Mouse (Mus musculus) limb, embryonic 12.5 days (tissue): ENCODE results near the gene Gm10645. TPM values are rescaled to one million over a fixed set of nuclear protein-coding genes. Genes with fewer than 3 reads are reported as not detected.
A peak's percentile ranks its signal among the peaks of the same experiment; 100 is the strongest.

Experiments used
- ATAC-seq: fragments of 200-750 bp; cut with Nextera tagmentation; 2 replicates; pipeline ENCODE4 v1.8.0; 2017; ENCODE audit warnings: low read depth, moderate TSS enrichment; ENCODE audit not compliant: insufficient number of reproducible peaks, insufficient read depth, low FRiP score, low TSS enrichment
- H3K27ac ChIP-seq: fragments of 300-500 bp; sonication (generic); 2 replicates; pipeline ENCODE4 v1.5.1; 2016; ENCODE audit warnings: mild to moderate bottlenecking, moderate library complexity
- H3K27me3 ChIP-seq: fragments of 300-500 bp; sonication (generic); 2 replicates; pipeline ENCODE4 v1.6.1; 2016; ENCODE audit warnings: mild to moderate bottlenecking, moderate library complexity
- H3K36me3 ChIP-seq: fragments of 300-500 bp; sonication (generic); 2 replicates; pipeline ENCODE4 v1.6.1; 2016; ENCODE audit warnings: mild to moderate bottlenecking, moderate library complexity
- H3K4me1 ChIP-seq: fragments of 300-500 bp; sonication (generic); replicated peaks from 2 replicates; pipeline ENCODE4 v1.6.1; 2016
- H3K4me2 ChIP-seq: fragments of 300-500 bp; sonication (generic); 2 replicates; pipeline ENCODE4 v1.6.1; 2016; ENCODE audit warnings: mild to moderate bottlenecking, moderate library complexity
- H3K4me3 ChIP-seq: fragments of 300-500 bp; sonication (generic); replicated peaks from 2 replicates; pipeline ENCODE4 v1.5.1; 2016; ENCODE audit warnings: mild to moderate bottlenecking
- H3K9ac ChIP-seq: fragments of 300-500 bp; sonication (generic); replicated peaks from 2 replicates; pipeline ENCODE4 v1.6.1; 2016; ENCODE audit warnings: mild to moderate bottlenecking, moderate library complexity
- H3K9me3 ChIP-seq: fragments of 300-500 bp; sonication (generic); 2 replicates; pipeline ENCODE4 v1.6.1; 2016; ENCODE audit warnings: mild to moderate bottlenecking, moderate library complexity
- WGBS: fragments of 180-500 bp; shearing (Covaris S2); methylation state at CpG from one replicate; pipeline ENCODE4 v1.1.7; 2016; 5-methylcytosine and 5-hydroxymethylcytosine counted together
- polyA plus RNA-seq: library from polyadenylated mRNA; unstranded; fragments of >200 nt; fragmentation: Nextera tagmentation; extraction: Ambion mirVana; gene quantifications from 2 replicates; pipeline ENCODE4 v1.2.1, GENCODE M21; 2016

Gm10645 gene
- polyA plus RNA-seq: 1.6 TPM in 2 replicates

DNA sequence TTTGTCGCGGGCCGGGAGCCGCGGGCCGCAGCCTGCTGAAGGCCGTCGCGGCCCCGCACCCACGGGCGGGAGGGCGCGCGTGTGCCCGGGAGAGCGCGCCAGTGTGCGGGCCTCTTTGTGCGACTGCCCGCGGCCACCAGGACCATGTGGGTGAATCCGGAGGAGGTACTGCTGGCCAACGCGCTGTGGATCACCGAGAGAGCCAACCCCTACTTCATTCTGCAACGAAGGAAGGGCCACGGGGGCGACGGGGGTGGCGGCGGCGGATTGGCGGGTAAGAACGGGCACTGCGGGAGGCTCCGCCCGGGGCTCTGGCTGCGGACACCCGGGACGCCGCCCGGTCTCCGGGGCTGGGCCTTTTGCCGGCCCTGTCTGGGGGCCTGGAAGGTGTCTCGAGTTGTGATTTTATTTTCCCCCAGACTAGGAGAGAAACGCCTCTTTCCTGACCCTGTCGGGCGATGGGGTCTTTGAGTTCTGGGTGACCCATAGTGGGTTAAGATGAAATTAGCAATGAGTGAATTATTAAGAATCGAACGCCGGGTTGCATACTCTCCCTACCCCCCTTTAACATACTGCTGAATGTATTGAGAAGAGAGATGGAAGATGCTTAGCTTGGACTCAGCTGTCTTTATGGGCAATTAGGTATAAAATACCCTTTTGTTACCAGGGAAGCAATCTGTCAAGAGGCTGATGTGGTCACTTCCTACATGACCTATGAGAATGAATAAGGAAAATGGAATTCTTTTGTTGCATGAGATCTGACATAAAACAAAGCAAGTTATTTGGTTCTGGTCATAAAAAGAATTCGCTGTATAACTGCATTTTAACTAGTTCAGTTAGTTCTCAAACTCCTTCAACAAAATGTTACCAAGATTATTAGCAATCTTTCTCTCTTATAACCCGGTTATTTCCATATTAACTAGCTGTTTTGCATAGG, at the start of gene Gm10645:
Gm10645 (minus strand) TSS at position 240 of the 937 bp plus-strand sequence.
- WGBS: 3% methylated on average over 52 of the region's 54 CpGs
- peaks cover 16% of the 10 kb centered on the region for H3K27me3 ChIP-seq
- peak within 1 kb of the TSS; percentile 67 for H3K27ac ChIP-seq
- peak within 1 kb of the TSS; percentile 73 for H3K4me3 ChIP-seq
- ATAC-seq: peak; percentile 57
- H3K4me2 ChIP-seq: peak within 1 kb of the TSS; percentile 83
- peak within 1 kb of the TSS; percentile 83 for H3K9ac ChIP-seq
- 0 out of 2 replicates have a peak, but pooled peaks cover 10% of the 10 kb centered on the region for H3K4me1 ChIP-seq
- H3K9me3 ChIP-seq: no peaks in the 10 kb centered on the region
- H3K36me3 ChIP-seq: no peaks in the 10 kb centered on the region

DNA sequence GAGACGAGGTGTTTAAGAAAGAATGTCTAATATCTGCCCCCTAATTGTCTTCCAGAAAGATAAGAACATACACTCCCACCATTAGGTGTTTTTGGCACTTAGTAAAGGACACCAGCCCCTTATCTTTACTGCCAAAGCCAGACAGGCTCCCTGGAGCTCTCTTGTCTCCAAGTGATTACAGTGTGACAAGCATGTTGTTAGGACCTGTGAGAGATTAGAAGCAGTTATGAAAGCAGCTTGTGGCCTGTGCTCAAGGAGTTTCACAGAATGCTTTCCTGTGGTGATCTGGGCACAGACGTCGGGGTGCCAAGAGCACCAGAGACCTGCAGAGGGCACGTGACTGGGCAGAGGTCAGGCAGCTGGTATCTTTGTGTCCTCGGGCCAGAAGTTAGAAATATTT, 49.1 kb upstream of the Gm10645 start:
- Histone ChIP-seq H3K27ac (peak overlapping the region; percentile 45; the same call in 1 of the 2 replicates), H3K9ac (no peak overlapping the region), H3K36me3 (no peaks in the 10 kb centered on the region), H3K4me3 (no peak overlapping the region), H3K4me2 (no peak overlapping the region), H3K9me3 (no peaks in the 10 kb centered on the region), H3K27me3 (no peaks in the 10 kb centered on the region), H3K4me1 (no peaks in the 10 kb centered on the region)
- no peak for ATAC-seq
- 63% methylated on average over 5 of the region's 5 CpGs for WGBS

DNA sequence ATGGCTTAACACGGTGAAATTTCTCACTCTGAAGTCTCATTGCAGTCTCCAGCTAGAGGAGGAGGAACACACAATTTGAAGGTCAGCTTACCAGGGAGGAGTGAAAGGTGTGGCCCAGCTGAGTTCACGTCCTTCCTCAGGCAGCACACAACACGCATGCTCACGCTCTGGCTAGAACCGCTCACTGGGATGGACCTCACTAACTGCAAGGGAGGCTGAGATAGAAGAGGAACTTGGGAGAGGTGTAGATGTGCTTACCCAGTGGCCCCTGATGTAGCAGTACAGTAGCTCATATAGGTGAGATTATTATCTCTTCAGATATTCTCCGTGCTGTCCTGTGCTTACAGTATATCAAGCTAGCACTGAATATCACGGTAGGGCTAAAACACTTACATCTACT, 44.7 kb upstream of the Gm10645 start:
- no peak overlapping the region for H3K9ac ChIP-seq
- no peak for ATAC-seq
- no peaks in the 10 kb centered on the region for H3K27me3 ChIP-seq
- H3K9me3 ChIP-seq: no peaks in the 10 kb centered on the region
- H3K4me3 ChIP-seq: no peak overlapping the region
- no peak overlapping the region for H3K4me2 ChIP-seq
- WGBS: 87% methylated on average over 7 of the region's 7 CpGs
- H3K27ac ChIP-seq: no peak overlapping the region
- H3K4me1 ChIP-seq: no peaks in the 10 kb centered on the region
- H3K36me3 ChIP-seq: no peaks in the 10 kb centered on the region

- H3K27me3 ChIP-seq: no peaks in the 10 kb centered on the region
- H3K9ac ChIP-seq: no peak overlapping the region
- H3K4me2 ChIP-seq: no peak overlapping the region
- H3K36me3 ChIP-seq: no peaks in the 10 kb centered on the region
- H3K9me3 ChIP-seq: no peaks in the 10 kb centered on the region
- ATAC-seq: no peak
- WGBS: 62% methylated on average over 4 of the region's 4 CpGs
- no peaks in the 10 kb centered on the region for H3K4me1 ChIP-seq
- H3K27ac ChIP-seq: no peak overlapping the region
- no peak overlapping the region for H3K4me3 ChIP-seq
Observed at GRCm38 (mm10) chr8:83209581-83209980, 43.6 kb upstream of the Gm10645 start.

DNA sequence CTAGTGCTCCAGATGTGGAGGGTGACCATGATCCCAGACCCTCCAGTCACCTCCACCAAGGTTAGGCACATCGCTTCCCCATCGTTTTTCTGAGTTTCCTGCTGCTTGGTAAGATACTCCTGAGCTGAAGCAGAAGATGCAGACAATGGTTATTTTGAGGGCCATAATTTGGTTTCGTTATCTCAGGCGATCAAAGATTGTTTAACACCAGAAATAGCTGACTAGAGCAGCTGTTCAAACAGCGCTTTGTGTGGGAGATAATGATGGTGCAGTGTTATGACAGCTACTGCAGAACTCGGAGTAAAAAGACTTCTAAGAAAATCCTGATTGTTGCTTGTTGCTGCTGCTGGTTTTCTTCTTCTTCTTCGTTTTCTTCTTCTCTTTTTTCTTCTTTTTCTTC, 39.9 kb upstream of the Gm10645 start:
- Histone ChIP-seq H3K27me3 (no peaks in the 10 kb centered on the region), H3K9me3 (no peaks in the 10 kb centered on the region), H3K4me2 (no peak overlapping the region), H3K36me3 (no peaks in the 10 kb centered on the region), H3K9ac (no peak overlapping the region), H3K4me1 (no peaks in the 10 kb centered on the region; the same call in 1 of the 2 replicates), H3K4me3 (no peak overlapping the region), H3K27ac (no peak overlapping the region)
- ATAC-seq: no peak
- WGBS: 83% methylated on average over 7 of the region's 7 CpGs

DNA sequence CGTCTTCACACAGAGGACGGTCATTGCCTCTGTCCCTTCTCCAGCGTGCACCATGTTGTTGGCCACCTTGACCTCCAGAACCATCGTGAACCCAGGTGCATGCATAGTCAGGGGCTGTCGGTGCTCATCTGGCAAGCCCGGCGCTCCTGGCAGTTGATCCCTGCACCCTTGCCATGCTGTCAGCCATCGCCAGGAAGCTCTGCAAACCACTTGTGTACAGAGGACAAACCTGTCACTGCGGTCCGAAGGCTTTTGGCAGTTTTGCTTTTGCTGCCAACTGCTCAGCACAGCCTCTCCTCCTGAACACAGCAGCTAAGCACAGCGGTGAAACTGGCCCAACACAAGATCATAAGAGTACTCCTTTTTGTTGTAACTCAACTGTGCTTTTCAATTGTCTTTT, 37.0 kb upstream of the Gm10645 start:
- peaks cover 6% of the 10 kb centered on the region for H3K4me1 ChIP-seq
- no peak for ATAC-seq
- H3K4me2 ChIP-seq: no peak overlapping the region
- no peaks in the 10 kb centered on the region for H3K36me3 ChIP-seq
- H3K9ac ChIP-seq: no peak overlapping the region
- WGBS: 87% methylated on average over 11 of the region's 11 CpGs
- no peaks in the 10 kb centered on the region for H3K27me3 ChIP-seq
- no peaks in the 10 kb centered on the region for H3K9me3 ChIP-seq
- no peak overlapping the region for H3K4me3 ChIP-seq
- no peak overlapping the region for H3K27ac ChIP-seq

- no peak overlapping the region for H3K9ac ChIP-seq
Observed at GRCm38 (mm10) chr8:83200191-83201177, 34.5 kb upstream of the Gm10645 start.

GRCm38 (mm10) chr8:83199715-83200114, 33.7 kb upstream of the Gm10645 start:
- no peak for ATAC-seq
- Histone ChIP-seq H3K36me3 (no peaks in the 10 kb centered on the region), H3K9me3 (no peaks in the 10 kb centered on the region), H3K4me2 (no peak overlapping the region), H3K4me3 (no peak overlapping the region), H3K27ac (no peak overlapping the region), H3K4me1 (peaks cover 6% of the 10 kb centered on the region), H3K27me3 (no peaks in the 10 kb centered on the region), H3K9ac (no peak overlapping the region)
- WGBS: 58% methylated on average over 8 of the region's 8 CpGs

More at GRCm38 (mm10) chr8:83200191-83201177, 34.5 kb upstream of the Gm10645 start:
- Histone ChIP-seq H3K4me2 (no peak overlapping the region), H3K4me1 (peaks cover 6% of the 10 kb centered on the region), H3K27me3 (no peaks in the 10 kb centered on the region), H3K27ac (no peak overlapping the region), H3K36me3 (no peaks in the 10 kb centered on the region), H3K4me3 (no peak overlapping the region), H3K9me3 (no peaks in the 10 kb centered on the region)
- WGBS: 78% methylated on average over 16 of the region's 16 CpGs
- ATAC-seq: no peak

- Histone ChIP-seq H3K36me3 (no peaks in the 10 kb centered on the region), H3K9me3 (no peaks in the 10 kb centered on the region), H3K4me3 (no peak overlapping the region), H3K27me3 (no peaks in the 10 kb centered on the region), H3K9ac (no peak overlapping the region), H3K4me1 (peaks cover 6% of the 10 kb centered on the region), H3K27ac (no peak overlapping the region), H3K4me2 (no peak overlapping the region)
- 83% methylated on average over 6 of the region's 6 CpGs for WGBS
- no peak for ATAC-seq
Observed at GRCm38 (mm10) chr8:83196088-83196487, 30.1 kb upstream of the Gm10645 start.

DNA sequence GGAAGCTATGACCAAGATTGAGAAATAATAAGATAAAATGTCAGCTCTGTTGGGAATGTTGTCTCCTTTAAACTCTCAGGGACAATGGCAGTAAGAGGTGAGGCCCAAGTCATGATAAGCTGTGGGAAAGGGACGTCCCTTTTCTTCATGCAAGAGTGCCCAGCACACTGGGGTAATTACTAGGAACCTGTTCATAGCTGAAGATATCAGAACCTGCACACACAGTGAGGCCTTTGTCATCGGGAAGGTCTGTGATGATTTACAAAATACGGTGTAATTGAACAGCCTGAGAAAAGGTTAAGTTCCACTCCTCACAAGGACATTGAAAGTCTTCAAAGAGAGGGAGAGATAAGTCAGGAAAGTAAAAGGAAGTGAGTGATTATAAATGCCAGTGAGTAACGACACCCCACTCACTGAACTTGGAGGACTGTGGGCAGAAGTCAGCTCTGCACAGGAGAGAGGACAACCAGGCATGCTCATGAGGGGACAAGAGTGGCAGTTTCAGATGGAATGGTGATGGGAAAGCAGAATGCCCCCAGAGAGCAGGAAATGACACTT, 23.6 kb upstream of the Gm10645 start:
- H3K4me1 ChIP-seq: no peaks in the 10 kb centered on the region
- H3K4me3 ChIP-seq: no peak overlapping the region
- H3K9me3 ChIP-seq: no peaks in the 10 kb centered on the region
- H3K9ac ChIP-seq: no peak overlapping the region
- WGBS: 74% methylated on average over 4 of the region's 4 CpGs
- H3K4me2 ChIP-seq: no peak overlapping the region
- no peak overlapping the region for H3K27ac ChIP-seq
- H3K36me3 ChIP-seq: no peaks in the 10 kb centered on the region
- no peak for ATAC-seq
- H3K27me3 ChIP-seq: no peaks in the 10 kb centered on the region
